Mouse (Mus musculus) MEL (cell line): ENCODE data around the gene Ehf.

Experiments used
- CHD1 ChIP-seq: IDR thresholded peaks from 2 replicates; pipeline ENCODE4 v1.6.1; 2012; ENCODE audit warnings: low read depth, mild to moderate bottlenecking, inconsistent platforms, low read length, improper control_type of control experiment
- CTCF ChIP-seq, 3 experiments: IDR thresholded peaks in 2 of 3; conservative IDR thresholded peaks in 1 of 3; 2 replicates each; pipeline ENCODE4 v1.5.1; 2011 to 2012; ENCODE audit warnings: low read length in 3 of 3, low read depth in 2 of 3, mild to moderate bottlenecking in 2 of 3, improper control_type of control experiment in 1 of 3, inconsistent platforms in 1 of 3, mixed read lengths in 1 of 3, moderate library complexity in 1 of 3; ENCODE audit not compliant: control insufficient read depth in 1 of 3, insufficient read depth in 1 of 3, poor library complexity in 1 of 3, severe bottlenecking in 1 of 3
- EP300 ChIP-seq, 2 experiments: IDR thresholded peaks; 2 replicates each; pipeline ENCODE4 v1.6.1; 2011; ENCODE audit warnings: improper control_type of control experiment in 2 of 2, low read length in 2 of 2, low read depth in 1 of 2, mild to moderate bottlenecking in 1 of 2
- HCFC1 ChIP-seq: IDR thresholded peaks from 2 replicates; pipeline ENCODE4 v1.6.1; 2012; ENCODE audit warnings: low read depth, mild to moderate bottlenecking, inconsistent platforms, low read length, improper control_type of control experiment, moderate library complexity
- MAFK ChIP-seq: IDR thresholded peaks from 2 replicates; pipeline ENCODE4 v1.6.1; 2011; ENCODE audit warnings: low read depth, mild to moderate bottlenecking, low read length, improper control_type of control experiment, borderline replicate concordance
- NELFE ChIP-seq: IDR thresholded peaks from 2 replicates; pipeline ENCODE4 v1.6.1; 2011; ENCODE audit warnings: low read depth, low read length, improper control_type of control experiment
- TBP ChIP-seq: IDR thresholded peaks from 2 replicates; pipeline ENCODE4 v1.8.0; 2011; ENCODE audit warnings: low read depth, low read length, improper control_type of control experiment

GRCm38 (mm10) chr2:103282184-103282750 lies 20.8 kb downstream of the Ehf start:
- no peak for TF ChIP-seq HCFC1
- TF ChIP-seq MAFK = no peak
- no peak for TF ChIP-seq CTCF (IDR thresholded peaks at IDR 0.05 in 2 of 3, conservative IDR thresholded peaks at IDR 0.05 in 1 of 3; ENCODE audit: control insufficient read depth in 1 of 3, insufficient read depth in 1 of 3, low read depth in 2 of 3, low read length in 3 of 3, poor library complexity in 1 of 3, severe bottlenecking in 1 of 3)
- TF ChIP-seq TBP = no peak
- no peak for TF ChIP-seq EP300 (IDR thresholded peaks at IDR 0.05; ENCODE audit: low read depth in 1 of 2, low read length in 2 of 2)
- no peak for TF ChIP-seq CHD1
- no peak for TF ChIP-seq NELFE
